Mouse (Mus musculus) hindbrain, embryonic 15.5 days (tissue): Measurements from ENCODE around the gene Txk. TPM values are rescaled to one million over a fixed set of nuclear protein-coding genes. Genes with fewer than 3 reads are reported as not detected.

Experiments used
- ATAC-seq: fragments of 200-750 bp; cut with Nextera tagmentation; 2 replicates; pipeline ENCODE4 v1.8.0; 2017; ENCODE audit warnings: low read depth, moderate number of reproducible peaks, moderate TSS enrichment; ENCODE audit not compliant: low FRiP score
- H3K27ac ChIP-seq: fragments of 300-500 bp; sonication (generic); replicated peaks from 2 replicates; pipeline ENCODE4 v1.5.1; 2015; ENCODE audit warnings: mild to moderate bottlenecking, inconsistent platforms
- H3K27me3 ChIP-seq: fragments of 300-500 bp; sonication (generic); 2 replicates; pipeline ENCODE4 v1.6.1; 2015; ENCODE audit warnings: control low read depth, inconsistent platforms
- H3K36me3 ChIP-seq: fragments of 300-500 bp; sonication (generic); 2 replicates; pipeline ENCODE4 v1.6.1; 2015; ENCODE audit warnings: control low read depth, inconsistent platforms
- H3K4me1 ChIP-seq: fragments of 300-500 bp; sonication (generic); replicated peaks from 2 replicates; pipeline ENCODE4 v1.6.1; 2015; ENCODE audit warnings: control low read depth, inconsistent platforms
- H3K4me2 ChIP-seq: fragments of 300-500 bp; sonication (generic); 2 replicates; pipeline ENCODE4 v1.6.1; 2015; ENCODE audit warnings: moderate library complexity, mild to moderate bottlenecking, inconsistent platforms
- H3K4me3 ChIP-seq: fragments of 300-500 bp; sonication (generic); 2 replicates; pipeline ENCODE4 v1.5.1; 2015; ENCODE audit warnings: mild to moderate bottlenecking, inconsistent platforms
- H3K9ac ChIP-seq: fragments of 300-500 bp; sonication (generic); 2 replicates; pipeline ENCODE4 v1.6.1; 2015; ENCODE audit warnings: inconsistent platforms
- H3K9me3 ChIP-seq: fragments of 300-500 bp; sonication (generic); 2 replicates; pipeline ENCODE4 v1.6.1; 2016; ENCODE audit warnings: control low read depth, inconsistent platforms
- WGBS: fragments of 180-500 bp; shearing (Covaris S2); methylation state at CpG from one replicate; pipeline ENCODE4 v1.1.7; 2015; 5-methylcytosine and 5-hydroxymethylcytosine counted together
- polyA plus RNA-seq: library from polyadenylated mRNA; unstranded; fragments of >200 nt; fragmentation: Nextera tagmentation; extraction: Ambion mirVana; gene quantifications from 2 replicates; pipeline ENCODE4 v1.2.1, GENCODE M21; 2015

Txk gene
- polyA plus RNA-seq, 1 experiment from 2014 or later, result 0.17 TPM

DNA sequence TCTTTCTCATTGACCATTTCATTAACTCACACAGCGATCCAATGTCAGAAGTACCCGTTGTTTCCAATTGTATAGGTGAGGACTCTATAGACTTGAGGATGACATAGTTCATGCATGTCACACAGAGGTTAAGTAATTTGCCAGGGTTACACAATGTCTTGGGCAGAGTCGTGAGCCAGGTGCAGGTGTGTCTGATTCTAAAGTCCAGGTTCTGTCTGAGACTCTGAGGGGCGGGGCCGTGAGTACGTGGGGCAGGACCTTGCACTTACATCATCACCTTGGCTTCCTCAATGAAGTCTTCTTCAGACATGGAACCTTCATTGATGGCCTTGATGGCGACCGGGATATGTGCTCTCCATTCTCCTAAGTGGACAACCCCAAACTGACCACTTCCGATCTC lies 42.6 kb downstream of the Txk start:
- Histone ChIP-seq H3K9ac (no peak overlapping the region), H3K36me3 (no peaks in the 10 kb centered on the region), H3K9me3 (no peaks in the 10 kb centered on the region), H3K4me3 (no peak overlapping the region), H3K27ac (no peak overlapping the region), H3K4me1 (no peaks in the 10 kb centered on the region), H3K27me3 (no peaks in the 10 kb centered on the region), H3K4me2 (no peak overlapping the region)
- 96% methylated on average over 9 of the region's 9 CpGs for WGBS
- ATAC-seq, result no peak

DNA sequence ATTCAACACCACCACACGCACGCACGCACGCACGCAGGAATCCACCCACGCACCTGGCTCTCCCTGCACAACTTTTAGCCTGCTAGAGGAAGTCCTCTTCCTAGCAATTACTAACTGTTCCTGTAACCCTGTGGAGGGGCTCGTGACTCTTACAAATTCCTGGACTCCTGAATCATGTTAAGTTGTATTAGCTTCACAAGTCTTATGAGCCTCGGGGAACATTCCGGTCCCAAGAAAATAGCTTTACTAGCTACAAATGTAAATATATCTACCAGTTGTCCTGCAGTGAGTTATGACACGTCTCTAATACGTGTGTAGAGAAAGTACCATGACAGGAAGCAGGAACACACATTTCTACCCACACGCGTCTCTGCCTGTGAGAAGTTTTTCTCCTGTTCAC lies 43.1 kb downstream of the Txk start:
- no peak for ATAC-seq
- Histone ChIP-seq H3K4me1 (no peaks in the 10 kb centered on the region), H3K27ac (no peak overlapping the region), H3K4me3 (no peak overlapping the region), H3K27me3 (no peaks in the 10 kb centered on the region), H3K9me3 (no peaks in the 10 kb centered on the region), H3K4me2 (no peak overlapping the region), H3K9ac (no peak overlapping the region), H3K36me3 (no peaks in the 10 kb centered on the region)
- 89% methylated on average over 13 of the region's 13 CpGs for WGBS

DNA sequence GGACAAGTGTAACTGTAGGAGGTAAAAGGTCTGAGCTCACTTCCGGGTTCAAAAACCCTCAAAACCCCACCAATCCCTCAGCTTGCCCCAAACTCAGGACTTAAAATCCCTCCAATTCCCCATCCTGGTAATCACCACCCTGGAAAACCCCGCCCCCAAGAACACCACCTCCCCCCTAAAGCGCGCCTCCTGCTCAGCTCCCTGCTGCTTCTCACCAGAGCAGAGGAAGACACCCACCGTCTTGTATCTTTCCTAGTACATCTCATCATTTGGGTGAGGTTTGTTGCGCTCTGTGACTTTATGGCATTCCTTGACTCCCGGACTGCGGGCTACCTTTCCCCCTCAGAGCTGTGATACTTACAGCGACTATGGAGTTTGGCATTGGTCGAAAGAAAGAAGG lies 45.9 kb downstream of the Txk start:
- 73% methylated on average over 10 of the region's 10 CpGs for WGBS
- no peak overlapping the region for H3K4me3 ChIP-seq
- H3K36me3 ChIP-seq, result no peaks in the 10 kb centered on the region
- no peaks in the 10 kb centered on the region for H3K27me3 ChIP-seq
- no peaks in the 10 kb centered on the region for H3K4me1 ChIP-seq
- no peaks in the 10 kb centered on the region for H3K9me3 ChIP-seq
- peak overlapping the region; percentile 5; the same call in 1 of the 2 replicates for H3K4me2 ChIP-seq
- H3K9ac ChIP-seq, result no peak overlapping the region
- no peak overlapping the region for H3K27ac ChIP-seq
- no peak for ATAC-seq

DNA sequence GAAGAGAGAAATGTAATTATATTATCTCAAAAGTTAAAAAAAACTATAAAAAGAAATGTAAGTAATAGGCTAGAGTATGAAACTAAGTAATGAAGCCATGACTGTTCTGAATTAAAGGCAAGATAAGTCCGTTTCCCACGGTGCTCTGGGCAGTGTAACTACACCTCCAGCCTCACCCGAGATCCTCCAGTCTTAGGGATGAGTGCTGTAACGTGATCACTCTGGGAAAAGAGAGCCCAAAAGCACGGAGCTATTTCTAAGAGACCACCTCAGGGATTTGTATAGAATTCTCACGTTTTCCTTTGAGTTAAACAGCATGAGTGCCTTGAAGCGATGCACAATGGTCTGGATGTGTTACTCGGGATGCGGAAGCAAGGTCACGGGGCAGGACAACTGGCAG lies 46.5 kb downstream of the Txk start:
- Histone ChIP-seq H3K4me2 (peak overlapping the region; percentile 5; the same call in 1 of the 2 replicates), H3K4me1 (no peaks in the 10 kb centered on the region), H3K36me3 (no peaks in the 10 kb centered on the region), H3K27me3 (no peaks in the 10 kb centered on the region), H3K9ac (no peak overlapping the region), H3K4me3 (no peak overlapping the region), H3K27ac (no peak overlapping the region), H3K9me3 (no peaks in the 10 kb centered on the region)
- no peak for ATAC-seq
- WGBS, result 55% methylated on average over 10 of the region's 10 CpGs

DNA sequence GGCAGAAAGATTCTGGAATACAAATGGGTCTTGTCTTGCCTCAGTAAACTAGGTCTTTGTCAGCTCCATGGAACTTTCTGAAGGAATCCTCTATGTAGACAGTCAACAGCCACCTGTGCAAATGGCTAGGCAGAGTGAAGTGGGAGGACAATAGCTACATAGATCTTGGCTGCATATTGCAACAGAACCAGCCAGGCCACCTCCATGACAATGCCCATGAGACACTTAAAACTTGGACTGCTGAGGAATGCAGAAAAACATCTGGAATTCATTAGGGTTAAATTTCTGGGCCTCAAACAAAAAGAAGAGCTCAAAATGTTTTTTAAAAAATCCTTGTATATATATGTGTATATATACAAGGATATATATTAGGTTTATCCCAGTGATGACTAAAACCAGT lies 50.4 kb downstream of the Txk start:
- H3K4me3 ChIP-seq, result no peak overlapping the region
- H3K4me2 ChIP-seq, result no peak overlapping the region
- no peaks in the 10 kb centered on the region for H3K27me3 ChIP-seq
- H3K9me3 ChIP-seq, result no peaks in the 10 kb centered on the region
- ATAC-seq, result no peak
- H3K27ac ChIP-seq, result no peak overlapping the region
- H3K4me1 ChIP-seq, result peaks cover 21% of the 10 kb centered on the region
- no peaks in the 10 kb centered on the region for H3K36me3 ChIP-seq
- H3K9ac ChIP-seq, result no peak overlapping the region

DNA sequence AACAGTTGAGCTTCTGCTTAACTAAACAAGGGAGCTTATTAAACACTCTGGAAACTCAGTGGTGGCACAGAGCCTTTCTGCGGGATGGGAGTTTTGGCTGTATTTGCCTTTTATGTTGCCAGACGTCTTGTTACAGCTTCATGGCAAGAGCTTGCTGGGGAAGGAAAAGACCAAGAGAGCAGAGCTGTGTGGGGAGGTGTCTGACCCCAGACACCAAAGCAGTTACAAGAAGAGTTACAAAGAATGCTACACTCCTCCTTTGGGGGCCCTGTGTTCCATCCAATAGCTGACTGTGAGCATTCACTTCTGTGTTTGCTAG lies 53.1 kb downstream of the Txk start:
- Histone ChIP-seq H3K4me1 (peaks cover 25% of the 10 kb centered on the region), H3K27ac (0 out of 2 replicates have a peak overlapping the region, but pooled peaks have one; percentile 42), H3K9ac (no peak overlapping the region), H3K4me2 (no peak overlapping the region), H3K9me3 (no peaks in the 10 kb centered on the region), H3K36me3 (no peaks in the 10 kb centered on the region), H3K27me3 (no peaks in the 10 kb centered on the region), H3K4me3 (no peak overlapping the region)
- ATAC-seq, result no peak
- WGBS, result 51% methylated on average over 2 of the region's 2 CpGs

DNA sequence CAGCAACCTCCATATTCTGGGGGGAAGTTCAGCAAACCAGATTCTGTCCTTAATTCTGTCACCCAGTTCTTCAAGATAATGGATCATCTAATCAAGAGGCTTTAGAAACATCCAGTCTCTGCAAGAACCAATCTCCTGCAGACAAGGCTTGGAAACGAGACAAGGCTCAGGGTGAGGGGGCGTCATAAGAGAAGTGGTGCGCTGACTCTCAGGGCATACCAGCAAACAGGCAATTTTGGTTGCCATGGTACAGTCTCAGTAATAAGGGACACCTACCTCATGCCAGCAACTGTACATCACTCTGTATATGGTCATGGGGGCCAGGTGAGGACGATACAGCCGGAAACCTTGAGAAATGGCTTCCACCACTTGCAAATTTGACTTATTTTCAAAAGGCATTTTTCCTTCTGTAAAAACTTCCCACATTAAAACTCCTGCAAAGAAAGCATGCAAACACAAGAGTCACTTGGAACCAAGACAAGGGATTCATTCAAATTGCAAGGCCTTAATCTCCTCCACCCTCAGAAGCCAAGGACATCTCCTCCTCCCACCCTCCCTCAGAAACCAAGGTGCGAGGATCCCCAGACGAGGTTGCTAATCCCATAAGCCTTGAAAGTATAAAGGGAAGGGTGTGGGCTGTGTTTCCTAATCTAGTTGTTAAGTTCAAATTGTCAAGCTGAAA lies 53.6 kb downstream of the Txk start:
- H3K9ac ChIP-seq, result no peak overlapping the region
- no peaks in the 10 kb centered on the region for H3K9me3 ChIP-seq
- ATAC-seq, result peak; percentile 52; the same call in 1 of the 2 replicates
- no peak overlapping the region for H3K4me2 ChIP-seq
- no peaks in the 10 kb centered on the region for H3K27me3 ChIP-seq
- no peak overlapping the region for H3K4me3 ChIP-seq
- no peaks in the 10 kb centered on the region for H3K36me3 ChIP-seq
- H3K27ac ChIP-seq, result peak overlapping the region; percentile 42; the same call in 1 of the 2 replicates
- WGBS, result 57% methylated on average over 7 of the region's 7 CpGs
- peaks cover 25% of the 10 kb centered on the region for H3K4me1 ChIP-seq

DNA sequence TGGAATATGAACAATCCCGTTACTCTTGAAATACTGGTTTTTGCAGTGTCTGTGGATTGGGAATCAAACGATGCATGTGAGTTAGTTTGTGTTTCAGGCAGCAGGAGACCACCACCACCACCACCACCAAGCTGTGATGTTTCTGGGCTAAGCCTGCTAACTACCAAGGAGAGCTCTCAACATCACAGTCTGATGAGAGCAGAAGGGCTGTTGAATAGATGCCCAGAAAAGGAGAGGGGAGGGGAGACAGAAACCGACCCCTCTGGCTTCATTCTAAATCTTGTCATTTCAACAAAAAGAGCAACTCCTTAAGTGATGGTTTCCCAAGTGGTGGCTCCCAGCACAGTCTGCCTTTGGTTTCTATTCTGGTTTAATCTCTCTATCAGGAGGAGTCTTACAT lies 54.2 kb downstream of the Txk start:
- H3K4me2 ChIP-seq, result no peak overlapping the region
- H3K27ac ChIP-seq, result peak overlapping the region; percentile 42
- H3K4me3 ChIP-seq, result no peak overlapping the region
- no peaks in the 10 kb centered on the region for H3K27me3 ChIP-seq
- H3K9ac ChIP-seq, result no peak overlapping the region
- peaks cover 25% of the 10 kb centered on the region for H3K4me1 ChIP-seq
- ATAC-seq, result peak; percentile 80
- no peaks in the 10 kb centered on the region for H3K36me3 ChIP-seq
- no peaks in the 10 kb centered on the region for H3K9me3 ChIP-seq
- WGBS, result 46% methylated on average over 3 of the region's 3 CpGs

DNA sequence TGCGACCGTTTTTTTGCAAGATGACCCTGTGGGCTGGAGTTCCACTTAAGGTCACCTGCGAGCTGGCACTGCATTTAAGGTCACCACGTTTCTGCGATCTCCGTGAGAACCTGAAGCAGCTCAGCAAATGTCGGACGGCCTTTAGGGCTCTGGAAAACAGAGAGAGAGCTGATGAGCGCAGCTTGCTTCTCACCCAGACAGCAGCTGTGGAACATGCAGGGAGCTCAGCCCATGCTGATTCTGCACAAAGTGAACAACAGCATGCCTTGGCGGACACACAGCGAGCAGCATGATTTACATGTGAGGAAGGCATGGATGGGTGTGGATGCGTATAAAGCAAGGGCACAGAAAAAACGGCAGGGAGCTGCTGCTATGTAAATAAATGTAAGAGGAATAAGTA lies 56.1 kb downstream of the Txk start:
- Histone ChIP-seq H3K27ac (no peak overlapping the region), H3K4me3 (no peak overlapping the region), H3K27me3 (no peaks in the 10 kb centered on the region), H3K36me3 (no peaks in the 10 kb centered on the region), H3K4me2 (no peak overlapping the region), H3K9ac (no peak overlapping the region), H3K4me1 (peaks cover 25% of the 10 kb centered on the region), H3K9me3 (no peaks in the 10 kb centered on the region)
- no peak for ATAC-seq
- 61% methylated on average over 13 of the region's 13 CpGs for whole genome bisulfite sequencing

DNA sequence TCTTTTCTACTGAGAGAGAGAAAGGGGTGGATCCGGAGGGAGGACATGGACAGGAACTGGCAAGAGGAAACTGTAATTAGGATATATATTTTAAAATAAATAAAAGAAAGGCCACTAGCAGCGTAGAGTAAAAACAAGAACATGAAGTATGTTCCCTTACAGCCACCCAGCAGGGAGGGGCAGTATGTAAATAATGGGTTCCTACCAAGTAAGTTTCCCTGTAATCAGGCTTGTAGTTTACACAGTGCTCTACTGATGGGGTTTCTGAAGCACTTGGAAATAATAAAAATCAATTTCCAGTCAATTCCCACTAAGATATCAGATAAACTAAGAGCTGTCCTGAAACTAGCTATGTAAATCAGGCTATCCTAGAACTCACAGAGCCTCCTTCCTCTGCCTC lies 57.9 kb downstream of the Txk start:
- Histone ChIP-seq H3K4me1 (peaks cover 25% of the 10 kb centered on the region), H3K9me3 (no peaks in the 10 kb centered on the region), H3K36me3 (no peaks in the 10 kb centered on the region), H3K9ac (no peak overlapping the region), H3K27me3 (no peaks in the 10 kb centered on the region), H3K4me2 (no peak overlapping the region), H3K27ac (no peak overlapping the region), H3K4me3 (no peak overlapping the region)
- ATAC-seq, result no peak
- 85% methylated on average over 2 of the region's 2 CpGs for WGBS

DNA sequence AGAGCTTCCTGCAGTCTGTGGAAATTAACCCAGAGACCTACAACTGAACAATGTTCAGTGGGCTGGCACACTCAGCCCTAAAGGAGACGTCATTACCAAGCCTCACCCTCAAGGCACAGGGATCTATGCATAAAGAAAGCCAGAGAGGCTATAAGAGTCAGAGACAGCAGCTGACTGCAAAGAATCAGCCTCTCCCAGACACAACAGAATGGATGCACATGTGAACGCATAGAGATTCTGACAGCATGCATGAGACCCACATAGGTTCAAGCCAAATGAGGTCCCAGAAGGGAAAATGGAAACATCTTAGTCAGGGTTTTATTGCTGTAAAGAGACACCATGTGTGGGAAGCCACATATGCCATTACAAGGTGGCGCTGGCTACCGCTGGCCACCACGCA lies 62.1 kb downstream of the Txk start:
- Histone ChIP-seq H3K27me3 (no peaks in the 10 kb centered on the region), H3K4me2 (no peak overlapping the region), H3K9ac (no peak overlapping the region), H3K36me3 (no peaks in the 10 kb centered on the region), H3K4me3 (no peak overlapping the region), H3K4me1 (no peaks in the 10 kb centered on the region), H3K9me3 (no peaks in the 10 kb centered on the region), H3K27ac (no peak overlapping the region)
- 74% methylated on average over 5 of the region's 5 CpGs for WGBS
- no peak for ATAC-seq

DNA sequence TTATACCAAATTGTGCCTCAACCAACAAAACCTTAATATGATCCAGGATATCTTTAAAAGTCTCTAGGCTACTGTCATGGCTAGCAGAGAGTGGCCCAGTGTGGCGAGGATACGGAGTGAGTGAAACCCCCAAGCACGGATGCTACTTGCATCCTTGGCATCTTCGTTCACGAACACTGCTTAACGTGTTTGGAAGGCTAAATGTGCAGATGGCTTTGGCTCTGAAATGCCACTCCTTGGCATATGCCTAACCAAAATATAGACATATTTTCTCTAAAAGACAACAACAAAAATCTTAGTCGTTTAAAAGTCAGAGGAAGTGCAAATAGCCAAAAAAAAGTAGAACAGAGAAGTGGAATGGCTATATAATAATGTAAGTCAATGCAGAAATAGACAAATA lies 63.0 kb downstream of the Txk start:
- no peaks in the 10 kb centered on the region for H3K36me3 ChIP-seq
- H3K4me2 ChIP-seq, result no peak overlapping the region
- H3K9ac ChIP-seq, result no peak overlapping the region
- WGBS, result 87% methylated on average over 7 of the region's 7 CpGs
- H3K9me3 ChIP-seq, result no peaks in the 10 kb centered on the region
- no peak overlapping the region for H3K4me3 ChIP-seq
- no peak for ATAC-seq
- H3K27me3 ChIP-seq, result no peaks in the 10 kb centered on the region
- H3K27ac ChIP-seq, result no peak overlapping the region
- H3K4me1 ChIP-seq, result no peaks in the 10 kb centered on the region

DNA sequence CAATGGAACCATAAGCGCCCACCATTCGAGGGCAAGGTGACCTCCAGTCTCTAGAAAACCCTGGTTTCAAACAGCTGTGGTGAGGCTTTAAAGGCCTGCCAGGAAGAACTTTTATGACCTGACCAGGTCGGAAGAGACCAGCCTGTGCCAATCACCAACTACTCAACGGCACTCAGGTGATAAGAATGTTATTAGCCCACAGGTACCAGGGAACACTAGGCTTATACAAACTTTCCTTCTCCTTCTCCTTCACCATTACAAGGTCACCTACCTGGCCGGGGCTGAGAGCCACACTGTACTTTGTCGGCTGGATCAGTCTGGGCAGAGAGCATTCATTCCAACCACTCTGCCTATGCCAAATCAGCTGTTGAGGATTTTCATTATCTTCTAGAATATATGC lies 71.1 kb downstream of the Txk start:
- H3K27ac ChIP-seq, result no peak overlapping the region
- ATAC-seq, result no peak
- H3K9me3 ChIP-seq, result no peaks in the 10 kb centered on the region
- no peak overlapping the region for H3K4me3 ChIP-seq
- WGBS, result 89% methylated on average over 6 of the region's 6 CpGs
- H3K4me2 ChIP-seq, result no peak overlapping the region
- H3K4me1 ChIP-seq, result no peaks in the 10 kb centered on the region
- H3K9ac ChIP-seq, result no peak overlapping the region
- H3K36me3 ChIP-seq, result no peaks in the 10 kb centered on the region
- H3K27me3 ChIP-seq, result no peaks in the 10 kb centered on the region
